Mouse (Mus musculus) neural tube, embryonic 14.5 days (tissue): Measurements from ENCODE around the gene Tbc1d22b. TPM values are rescaled to one million over a fixed set of nuclear protein-coding genes. Genes with fewer than 3 reads are reported as not detected.

Source experiments
- ATAC-seq: fragments of 200-750 bp; cut with Nextera tagmentation; 2 replicates; pipeline ENCODE4 v1.8.0; 2017; ENCODE audit warnings: low read depth, mild to moderate bottlenecking, moderate TSS enrichment, moderate library complexity
- H3K27ac ChIP-seq: fragments of 300-500 bp; sonication (generic); 2 replicates; pipeline ENCODE4 v1.5.1; 2014; ENCODE audit warnings: low read depth, mild to moderate bottlenecking, control low read depth, low read length, moderate library complexity, mixed read lengths
- H3K27me3 ChIP-seq: fragments of 300-500 bp; sonication (generic); 2 replicates; pipeline ENCODE4 v1.6.1; 2014; ENCODE audit warnings: low read length; ENCODE audit not compliant: control insufficient read depth, insufficient read depth
- H3K36me3 ChIP-seq: fragments of 300-500 bp; sonication (generic); 2 replicates; pipeline ENCODE4 v1.6.1; 2014; ENCODE audit warnings: low read length, mixed read lengths; ENCODE audit not compliant: control insufficient read depth, insufficient read depth
- H3K4me1 ChIP-seq: fragments of 300-500 bp; sonication (generic); 2 replicates; pipeline ENCODE4 v1.6.1; 2014; ENCODE audit warnings: low read length; ENCODE audit not compliant: control insufficient read depth, insufficient read depth
- H3K4me2 ChIP-seq: fragments of 300-500 bp; sonication (generic); 2 replicates; pipeline ENCODE4 v1.6.1; 2014; ENCODE audit warnings: mild to moderate bottlenecking, low read depth, low read length, control low read depth
- H3K4me3 ChIP-seq: fragments of 300-500 bp; sonication (generic); 2 replicates; pipeline ENCODE4 v1.5.1; 2014; ENCODE audit warnings: low read depth, low read length, control low read depth, mixed read lengths
- H3K9ac ChIP-seq: fragments of 300-500 bp; sonication (generic); replicated peaks from 2 replicates; pipeline ENCODE4 v1.6.1; 2014; ENCODE audit warnings: low read depth, mild to moderate bottlenecking, control low read depth, low read length, mixed read lengths
- H3K9me3 ChIP-seq: fragments of 300-500 bp; sonication (generic); 2 replicates; pipeline ENCODE4 v1.6.1; 2016; ENCODE audit warnings: low read length; ENCODE audit not compliant: control insufficient read depth
- WGBS: fragments of 180-500 bp; shearing (Covaris S2); extraction: QIAGEN DNeasy Blood & Tissue Kit; methylation state at CpG from one replicate; pipeline ENCODE4 v1.1.7; 2014; 5-methylcytosine and 5-hydroxymethylcytosine counted together
- microRNA-seq: library from miRNA; unstranded; fragments of <30 nt; microRNA quantifications from one replicate; pipeline ENCODE4, GENCODE M21; 2016
- polyA plus RNA-seq: library from polyadenylated mRNA; unstranded; fragments of >200 nt; fragmentation: Nextera tagmentation; extraction: Ambion mirVana; gene quantifications from 2 replicates; pipeline ENCODE4 v1.2.1, GENCODE M21; 2014

The Tbc1d22b gene
- polyA plus RNA-seq, 1 experiment from 2014 or later, result 26.5 TPM

GRCm38 (mm10) chr17:29642219-29642618 lies 92.6 kb downstream of the Tbc1d22b start:
- Histone ChIP-seq H3K36me3 (peaks cover 19% of the 10 kb centered on the region), H3K4me1 (no peaks in the 10 kb centered on the region), H3K4me3 (no peak overlapping the region), H3K27me3 (no peaks in the 10 kb centered on the region), H3K27ac (no peak overlapping the region), H3K4me2 (no peak overlapping the region), H3K9me3 (no peaks in the 10 kb centered on the region), H3K9ac (no peak overlapping the region)
- ATAC-seq, result no peak
- WGBS, result 70% methylated on average over 3 of the region's 3 CpGs

Small RNA genes within 50 kb of the gene (microRNA-seq; reads per million reads assigned to microRNA genes)
- gene Mir7667, result not detected

Other genes with a start within 250 kb of the Tbc1d22b start
- gene Pi16, start 232.1 kb upstream of the Tbc1d22b start, polyA plus RNA-seq, result 0.75 and 0.92 TPM in 2 replicates
- gene Mtch1, start 201.9 kb upstream of the Tbc1d22b start, polyA plus RNA-seq, result 517 and 551 TPM in 2 replicates
- 3.7 and 3.8 TPM in 2 replicates for gene Fgd2, start 188.9 kb upstream of the Tbc1d22b start, polyA plus RNA-seq
- 7.6 TPM in 2 replicates for gene Pim1, start 59.0 kb upstream of the Tbc1d22b start, polyA plus RNA-seq
- gene Gm17657, start 147 bp upstream of the Tbc1d22b start, polyA plus RNA-seq, result not detected in 2 replicates
- 0.39 and 0.46 TPM in 2 replicates for gene Tmem217, start 2.6 kb downstream of the Tbc1d22b start, polyA plus RNA-seq
- 76.8 and 81.4 TPM in 2 replicates for gene Rnf8, start 65.0 kb downstream of the Tbc1d22b start, polyA plus RNA-seq
- gene Gm28043, start 65.1 kb downstream of the Tbc1d22b start, polyA plus RNA-seq, result 1.7 and 2.7 TPM in 2 replicates
- 114 and 118 TPM in 2 replicates for gene Cmtr1, start 110.8 kb downstream of the Tbc1d22b start, polyA plus RNA-seq
- gene Ccdc167, start 167.3 kb downstream of the Tbc1d22b start, polyA plus RNA-seq, result 9.3 and 12.9 TPM in 2 replicates